Mouse (Mus musculus): ENCODE results near the gene Plxna3.

DNA sequence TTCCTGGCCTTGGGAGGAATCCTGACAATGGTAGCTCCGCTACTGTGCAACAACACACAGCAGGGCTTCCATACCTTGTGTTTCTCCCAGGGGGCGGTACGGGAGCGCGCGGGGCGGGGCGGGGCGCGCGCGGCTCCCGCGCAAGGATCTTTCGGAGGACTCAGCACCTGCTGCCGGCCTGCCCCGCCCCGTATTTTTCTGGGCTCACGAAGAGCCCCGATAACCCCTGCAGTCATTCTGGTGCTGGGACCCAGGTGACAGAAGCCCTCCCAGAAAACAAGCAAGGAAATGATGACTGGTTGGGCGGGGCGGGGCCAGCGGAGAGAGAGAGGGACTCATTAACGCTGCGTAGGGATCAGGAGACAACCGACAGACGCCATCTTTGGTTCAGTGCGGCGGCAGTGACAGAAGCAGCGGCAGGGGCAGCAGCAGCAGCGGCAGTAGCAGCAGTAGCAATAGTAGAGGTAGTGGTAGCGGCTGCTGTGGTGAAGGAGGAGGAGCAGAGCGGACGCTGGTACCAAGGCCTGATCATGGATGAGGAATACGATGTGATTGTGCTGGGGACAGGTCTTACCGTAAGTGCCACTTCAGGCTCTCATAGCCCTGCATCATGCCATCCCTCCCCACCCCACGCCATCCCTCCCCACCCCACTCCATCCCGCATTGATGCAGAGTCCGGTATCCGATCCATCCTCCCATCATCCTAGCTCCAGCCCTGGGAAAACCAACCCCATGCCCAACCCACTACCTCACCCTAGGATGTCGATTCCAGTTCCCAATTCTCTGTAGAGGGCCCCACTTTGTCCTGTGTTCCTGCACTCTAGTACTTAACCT is 23.8 kb upstream of the Plxna3 start, which contains the start of gene Gdi1:
- no peak for TF ChIP-seq GATA1 (IDR thresholded peaks at IDR 0.05; ENCODE audit: borderline replicate concordance, low read length)
- TF ChIP-seq FLI1 (IDR thresholded peaks at IDR 0.05; ENCODE audit: low read length), result no peak

All from megakaryocyte, embryonic 14.5 days (primary cell).